Mouse (Mus musculus) heart, embryonic 13.5 days (tissue): ENCODE measurements around the gene Lpcat4. TPM values are rescaled to one million over a fixed set of nuclear protein-coding genes. Genes with fewer than 3 reads are reported as not detected.

Experiments used
- ATAC-seq: fragments of 200-750 bp; cut with Nextera tagmentation; 2 replicates; pipeline ENCODE4 v1.8.0; 2017; ENCODE audit warnings: moderate TSS enrichment; ENCODE audit not compliant: insufficient number of reproducible peaks, low FRiP score, low TSS enrichment; ENCODE audit errors: extremely low read depth
- H3K27ac ChIP-seq: fragments of 300-500 bp; sonication (generic); replicated peaks from 2 replicates; pipeline ENCODE4 v1.5.1; 2015; ENCODE audit warnings: moderate library complexity, mild to moderate bottlenecking, inconsistent platforms
- H3K27me3 ChIP-seq: fragments of 300-500 bp; sonication (generic); replicated peaks from 2 replicates; pipeline ENCODE4 v1.6.1; 2015; ENCODE audit warnings: mild to moderate bottlenecking, inconsistent platforms
- H3K36me3 ChIP-seq: fragments of 300-500 bp; sonication (generic); 2 replicates; pipeline ENCODE4 v1.6.1; 2015; ENCODE audit warnings: mild to moderate bottlenecking, inconsistent platforms
- H3K4me1 ChIP-seq: fragments of 300-500 bp; sonication (generic); 2 replicates; pipeline ENCODE4 v1.6.1; 2015; ENCODE audit warnings: inconsistent platforms
- H3K4me2 ChIP-seq: fragments of 300-500 bp; sonication (generic); 2 replicates; pipeline ENCODE4 v1.6.1; 2015; ENCODE audit warnings: inconsistent platforms, mild to moderate bottlenecking, moderate library complexity
- H3K4me3 ChIP-seq: fragments of 300-500 bp; sonication (generic); 2 replicates; pipeline ENCODE4 v1.5.1; 2015; ENCODE audit warnings: moderate library complexity, mild to moderate bottlenecking, inconsistent platforms
- H3K9ac ChIP-seq: fragments of 300-500 bp; sonication (generic); 2 replicates; pipeline ENCODE4 v1.6.1; 2015; ENCODE audit warnings: inconsistent platforms, mild to moderate bottlenecking, moderate library complexity
- H3K9me3 ChIP-seq: fragments of 300-500 bp; sonication (generic); 2 replicates; pipeline ENCODE4 v1.6.1; 2016; ENCODE audit warnings: inconsistent platforms
- WGBS: fragments of 180-500 bp; shearing (Covaris S2); methylation state at CpG from one replicate; pipeline ENCODE4 v1.1.7; 2015; ENCODE audit warnings: mixed read lengths; 5-methylcytosine and 5-hydroxymethylcytosine counted together
- polyA plus RNA-seq: library from polyadenylated mRNA; unstranded; fragments of >200 nt; fragmentation: Nextera tagmentation; extraction: Ambion mirVana; gene quantifications from 2 replicates; pipeline ENCODE4 v1.2.1, GENCODE M21; 2015

Lpcat4 gene
- polyA plus RNA-seq: 13.6 and 14.5 TPM in 2 replicates

- H3K4me1 ChIP-seq: peaks cover 18% of the 10 kb centered on the region
- peak within 1 kb of the TSS; percentile 91 for H3K4me3 ChIP-seq
- ATAC-seq: peak; percentile 78
- H3K9me3 ChIP-seq: no peaks in the 10 kb centered on the region
- WGBS: under 1% methylated on average over 81 of the region's 94 CpGs
- H3K27me3 ChIP-seq: no peaks in the 10 kb centered on the region; the same call in 1 of the 2 replicates
- H3K27ac ChIP-seq: peak within 1 kb of the TSS; percentile 91
- peak within 1 kb of the TSS; percentile 97 for H3K4me2 ChIP-seq
- peak within 1 kb of the TSS; percentile 89 for H3K9ac ChIP-seq
- H3K36me3 ChIP-seq: peaks cover 14% of the 10 kb centered on the region
Observed at GRCm38 (mm10) chr2:112239212-112239934, at the start of gene Lpcat4. Gene Lpcat4, plus strand, starts transcription at chr2:112239468.

- no peaks in the 10 kb centered on the region for H3K9me3 ChIP-seq
- H3K9ac ChIP-seq: no peak overlapping the region
- WGBS: 3% methylated on average over 2 of the region's 2 CpGs
- no peaks in the 10 kb centered on the region for H3K36me3 ChIP-seq
- no peak for ATAC-seq
- H3K27me3 ChIP-seq: no peaks in the 10 kb centered on the region
- no peak overlapping the region for H3K27ac ChIP-seq
- no peak overlapping the region for H3K4me3 ChIP-seq
- H3K4me1 ChIP-seq: no peaks in the 10 kb centered on the region
- H3K4me2 ChIP-seq: no peak overlapping the region
Observed at GRCm38 (mm10) chr2:112196859-112197258, 42.4 kb upstream of the Lpcat4 start.

GRCm38 (mm10) chr2:112203056-112203455 lies 36.2 kb upstream of the Lpcat4 start:
- Histone ChIP-seq H3K27me3 (no peaks in the 10 kb centered on the region), H3K9me3 (no peaks in the 10 kb centered on the region), H3K36me3 (no peaks in the 10 kb centered on the region), H3K4me3 (no peak overlapping the region), H3K4me1 (no peaks in the 10 kb centered on the region), H3K27ac (no peak overlapping the region), H3K9ac (no peak overlapping the region), H3K4me2 (no peak overlapping the region)
- no peak for ATAC-seq
- 71% methylated on average over 6 of the region's 6 CpGs for WGBS

GRCm38 (mm10) chr2:112210142-112210541 lies 29.1 kb upstream of the Lpcat4 start:
- ATAC-seq: no peak
- H3K4me2 ChIP-seq: no peak overlapping the region
- no peaks in the 10 kb centered on the region for H3K27me3 ChIP-seq
- no peaks in the 10 kb centered on the region for H3K36me3 ChIP-seq
- H3K9ac ChIP-seq: no peak overlapping the region
- 62% methylated on average over 6 of the region's 6 CpGs for WGBS
- H3K9me3 ChIP-seq: no peaks in the 10 kb centered on the region
- no peak overlapping the region for H3K4me3 ChIP-seq
- no peak overlapping the region for H3K27ac ChIP-seq
- H3K4me1 ChIP-seq: no peaks in the 10 kb centered on the region

GRCm38 (mm10) chr2:112210699-112211098 lies 28.6 kb upstream of the Lpcat4 start:
- no peak for ATAC-seq
- WGBS: 78% methylated on average over 2 of the region's 2 CpGs

GRCm38 (mm10) chr2:112215977-112216376 lies 23.3 kb upstream of the Lpcat4 start:
- Histone ChIP-seq H3K9ac (no peak overlapping the region), H3K4me2 (no peak overlapping the region), H3K4me3 (no peak overlapping the region), H3K27me3 (no peaks in the 10 kb centered on the region), H3K36me3 (no peaks in the 10 kb centered on the region), H3K9me3 (no peaks in the 10 kb centered on the region), H3K27ac (no peak overlapping the region), H3K4me1 (no peaks in the 10 kb centered on the region)
- ATAC-seq: no peak
- WGBS: 7% methylated on average over 1 of the region's 1 CpGs

More at GRCm38 (mm10) chr2:112210699-112211098, 28.6 kb upstream of the Lpcat4 start:
- H3K9me3 ChIP-seq: no peaks in the 10 kb centered on the region
- no peaks in the 10 kb centered on the region for H3K27me3 ChIP-seq
- no peak overlapping the region for H3K9ac ChIP-seq
- H3K4me1 ChIP-seq: no peaks in the 10 kb centered on the region
- H3K27ac ChIP-seq: no peak overlapping the region
- no peak overlapping the region for H3K4me3 ChIP-seq
- no peak overlapping the region for H3K4me2 ChIP-seq
- no peaks in the 10 kb centered on the region for H3K36me3 ChIP-seq

GRCm38 (mm10) chr2:112217614-112218013 lies 21.7 kb upstream of the Lpcat4 start:
- no peaks in the 10 kb centered on the region for H3K4me1 ChIP-seq
- 60% methylated on average over 6 of the region's 6 CpGs for WGBS
- no peaks in the 10 kb centered on the region for H3K36me3 ChIP-seq
- H3K9me3 ChIP-seq: no peaks in the 10 kb centered on the region
- H3K4me3 ChIP-seq: no peak overlapping the region
- H3K4me2 ChIP-seq: no peak overlapping the region
- no peak overlapping the region for H3K27ac ChIP-seq
- no peak overlapping the region for H3K9ac ChIP-seq
- H3K27me3 ChIP-seq: no peaks in the 10 kb centered on the region
- no peak for ATAC-seq

- Histone ChIP-seq H3K4me2 (no peak overlapping the region), H3K4me3 (no peak overlapping the region), H3K9ac (no peak overlapping the region), H3K9me3 (no peaks in the 10 kb centered on the region), H3K36me3 (no peaks in the 10 kb centered on the region), H3K27me3 (no peaks in the 10 kb centered on the region), H3K27ac (no peak overlapping the region), H3K4me1 (no peaks in the 10 kb centered on the region)
- no peak for ATAC-seq
- 78% methylated on average over 5 of the region's 5 CpGs for WGBS
Observed at GRCm38 (mm10) chr2:112220880-112221279, 18.4 kb upstream of the Lpcat4 start.

GRCm38 (mm10) chr2:112222607-112223006 lies 16.7 kb upstream of the Lpcat4 start:
- Histone ChIP-seq H3K9ac (no peak overlapping the region), H3K9me3 (no peaks in the 10 kb centered on the region), H3K4me3 (no peak overlapping the region), H3K4me2 (no peak overlapping the region), H3K27me3 (no peaks in the 10 kb centered on the region), H3K4me1 (no peaks in the 10 kb centered on the region), H3K27ac (no peak overlapping the region), H3K36me3 (no peaks in the 10 kb centered on the region)
- WGBS: 48% methylated on average over 5 of the region's 5 CpGs
- no peak for ATAC-seq

GRCm38 (mm10) chr2:112224356-112224755 lies 14.9 kb upstream of the Lpcat4 start:
- no peaks in the 10 kb centered on the region for H3K9me3 ChIP-seq
- H3K27me3 ChIP-seq: no peaks in the 10 kb centered on the region
- 64% methylated on average over 4 of the region's 4 CpGs for WGBS
- no peak overlapping the region for H3K9ac ChIP-seq
- H3K4me1 ChIP-seq: no peaks in the 10 kb centered on the region
- no peak for ATAC-seq
- no peak overlapping the region for H3K4me2 ChIP-seq
- H3K36me3 ChIP-seq: no peaks in the 10 kb centered on the region
- H3K4me3 ChIP-seq: no peak overlapping the region
- H3K27ac ChIP-seq: no peak overlapping the region

- H3K36me3 ChIP-seq: no peaks in the 10 kb centered on the region
- 76% methylated on average over 1 of the region's 1 CpGs for WGBS
Observed at GRCm38 (mm10) chr2:112232623-112233022, 6.6 kb upstream of the Lpcat4 start.

GRCm38 (mm10) chr2:112236620-112237019 lies 2.6 kb upstream of the Lpcat4 start:
- H3K36me3 ChIP-seq: no peaks in the 10 kb centered on the region
- H3K27ac ChIP-seq: no peak overlapping the region
- peaks cover 18% of the 10 kb centered on the region for H3K4me1 ChIP-seq
- H3K4me2 ChIP-seq: no peak overlapping the region
- no peaks in the 10 kb centered on the region for H3K9me3 ChIP-seq
- WGBS: 79% methylated on average over 2 of the region's 2 CpGs
- no peaks in the 10 kb centered on the region; the same call in 1 of the 2 replicates for H3K27me3 ChIP-seq
- H3K4me3 ChIP-seq: no peak overlapping the region
- H3K9ac ChIP-seq: no peak overlapping the region
- ATAC-seq: no peak

More at GRCm38 (mm10) chr2:112232623-112233022, 6.6 kb upstream of the Lpcat4 start:
- Histone ChIP-seq H3K9me3 (no peaks in the 10 kb centered on the region), H3K27ac (no peak overlapping the region), H3K4me3 (no peak overlapping the region), H3K4me2 (no peak overlapping the region), H3K27me3 (no peaks in the 10 kb centered on the region), H3K4me1 (no peaks in the 10 kb centered on the region), H3K9ac (no peak overlapping the region)
- no peak for ATAC-seq
